Mouse (Mus musculus) urinary bladder, postnatal 25 days (tissue): ENCODE measurements around the gene AU022252.
"Not testable (repeated sequence)": the region's sequence is repeated elsewhere in the genome, so short reads cannot be mapped to it uniquely, and the experiment has no call there.

Source experiments
- DNase-seq: peaks from one replicate; pipeline ENCODE4 v3.0.0; 2022; ENCODE audit warnings: low spot score

The AU022252 gene

DNA sequence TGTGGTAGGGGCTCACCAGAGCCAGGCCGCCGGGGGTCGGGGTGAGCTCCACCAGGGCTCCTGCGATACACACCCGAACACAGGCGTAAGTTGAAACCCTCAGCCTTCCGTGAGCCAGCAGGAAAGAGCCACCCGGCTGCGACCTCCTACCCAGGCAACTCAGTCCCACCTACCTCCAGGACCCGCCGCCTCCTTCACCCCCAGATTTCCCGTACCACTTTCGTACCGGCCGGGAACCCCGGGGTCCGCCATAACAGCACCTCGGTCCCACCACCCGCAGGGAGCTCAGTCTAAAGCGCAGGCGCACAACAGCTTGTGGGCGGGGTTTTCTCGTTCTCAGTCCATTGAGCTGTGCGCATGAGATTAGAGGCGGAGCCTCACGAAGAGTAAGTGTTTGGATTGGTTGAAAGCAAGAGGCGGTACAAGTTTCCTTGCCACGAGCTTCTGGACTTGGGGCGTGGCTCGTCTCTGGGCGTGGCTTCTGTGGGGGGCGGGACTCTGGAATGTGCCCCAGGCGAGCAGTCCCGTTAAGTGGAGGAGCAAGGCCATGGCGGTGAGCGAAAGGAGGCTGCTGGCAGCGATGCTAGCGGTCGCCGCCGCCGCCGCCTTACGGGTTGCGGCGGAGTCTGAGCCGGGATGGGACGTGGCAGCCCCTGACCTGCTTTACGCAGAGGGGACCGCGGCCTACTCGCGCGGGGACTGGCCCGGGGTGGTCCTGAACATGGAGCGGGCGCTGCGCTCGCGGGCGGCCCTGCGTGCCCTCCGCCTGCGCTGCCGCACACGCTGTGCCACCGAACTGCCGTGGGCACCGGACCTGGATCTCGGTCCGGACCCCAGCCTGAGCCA, at the start of gene AU022252, which contains the start of gene P3h1:
AU022252 (minus strand) TSS at position 303 of the 846 bp plus-strand sequence.
P3h1 (plus strand) TSS at position 506 of the 846 bp plus-strand sequence.
- DNase-seq = peak; percentile 98

DNA sequence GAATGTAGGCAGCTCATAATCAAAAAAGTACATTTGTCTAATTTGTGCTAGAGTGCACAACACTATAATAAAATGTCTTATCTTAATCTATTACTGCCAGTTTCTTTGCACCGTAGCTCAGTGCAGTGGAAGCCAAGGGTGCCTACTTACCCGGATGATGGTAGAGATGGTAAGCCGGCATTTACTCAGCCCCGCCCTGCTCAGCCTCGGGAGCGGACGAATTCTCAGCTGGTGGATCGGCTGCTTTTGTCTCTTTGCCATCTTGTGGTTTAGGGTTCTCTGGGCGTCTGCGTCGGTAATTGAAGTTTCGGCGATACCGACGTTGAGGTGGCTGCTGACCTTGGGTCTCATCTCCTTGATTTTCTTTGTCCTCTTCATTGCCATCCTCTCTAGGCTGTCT, 46.3 kb upstream of the AU022252 start:
- DNase-seq = not testable (repeated sequence)

DNA sequence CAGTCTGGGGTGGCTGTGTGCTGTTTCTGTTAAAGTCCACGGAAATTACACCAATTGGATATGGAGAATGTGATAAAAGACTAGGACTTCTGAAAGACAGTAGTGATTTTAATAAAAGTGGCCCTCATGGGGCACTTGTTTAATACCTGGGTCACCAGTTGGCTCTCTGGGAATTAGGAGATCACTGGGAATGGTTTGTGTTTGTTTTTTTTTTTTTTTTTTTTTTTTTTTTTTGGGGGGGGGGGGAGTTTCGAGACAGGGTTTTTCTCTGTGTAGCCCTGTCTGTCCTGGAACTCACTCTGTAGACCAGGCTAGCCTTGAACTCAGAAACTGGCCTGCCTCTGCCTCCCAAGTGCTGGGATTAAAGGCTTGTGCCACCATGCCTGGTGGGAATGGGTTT, 43.2 kb upstream of the AU022252 start:
- no peak for DNase-seq

DNA sequence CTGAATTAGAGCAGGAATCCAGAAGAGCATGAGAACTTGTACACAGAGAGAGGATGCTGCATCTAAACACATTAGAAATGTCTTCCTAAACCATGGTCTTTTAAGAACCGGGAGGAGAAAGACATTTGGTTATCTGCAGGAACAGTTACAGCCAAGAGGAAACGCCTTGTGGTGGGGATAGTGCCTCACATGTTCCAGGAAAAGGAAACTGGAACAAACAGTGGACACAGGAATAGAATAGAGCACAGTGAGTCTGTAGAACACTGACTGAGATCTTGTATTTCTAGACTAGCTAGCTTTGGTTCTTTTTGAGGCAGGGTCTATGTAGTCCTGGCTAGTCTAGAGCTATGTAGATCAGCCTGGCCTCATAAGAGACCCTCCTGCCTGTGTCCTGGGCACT, 42.7 kb upstream of the AU022252 start:
- no peak for DNase-seq

DNA sequence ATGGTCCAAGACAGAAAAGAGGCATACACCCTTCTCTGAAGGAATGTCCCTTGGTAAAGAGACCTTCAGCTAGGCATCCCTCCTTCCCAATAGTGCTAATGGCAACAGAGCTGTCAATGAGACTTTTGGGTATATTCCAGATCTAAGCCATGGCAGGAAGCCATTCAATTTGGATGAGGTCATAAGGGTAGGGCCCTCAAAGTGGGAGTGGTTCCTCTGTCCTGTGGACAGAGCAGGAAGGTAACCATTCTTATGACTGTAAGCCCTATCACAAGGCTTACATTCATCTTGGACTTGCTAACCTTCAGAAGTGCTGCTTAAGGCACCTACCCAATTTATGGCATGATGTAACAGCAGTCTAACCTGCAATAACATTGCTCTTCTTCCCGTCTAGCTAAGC, 42.1 kb upstream of the AU022252 start:
- no peak for DNase-seq

DNA sequence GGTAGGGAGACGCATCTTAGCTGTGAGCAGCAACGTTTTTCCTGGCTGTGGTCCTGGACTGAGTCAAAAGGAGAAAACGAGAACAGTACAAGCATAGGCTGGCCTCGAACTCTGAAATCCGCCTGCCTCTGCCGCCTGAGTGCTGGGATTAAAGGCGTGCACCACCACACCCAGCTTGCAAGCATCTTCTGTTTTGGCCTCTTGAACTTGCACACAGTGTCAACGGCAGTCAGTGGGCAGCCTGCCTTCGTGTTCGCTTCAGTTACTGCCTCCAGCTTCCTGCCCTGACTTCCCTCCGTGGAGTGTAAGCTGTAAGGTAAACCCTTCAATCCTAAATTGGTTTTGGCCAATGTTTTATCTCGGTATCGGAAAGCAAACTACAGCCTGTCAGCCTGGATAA, 34.1 kb upstream of the AU022252 start:
- DNase-seq = no peak

DNA sequence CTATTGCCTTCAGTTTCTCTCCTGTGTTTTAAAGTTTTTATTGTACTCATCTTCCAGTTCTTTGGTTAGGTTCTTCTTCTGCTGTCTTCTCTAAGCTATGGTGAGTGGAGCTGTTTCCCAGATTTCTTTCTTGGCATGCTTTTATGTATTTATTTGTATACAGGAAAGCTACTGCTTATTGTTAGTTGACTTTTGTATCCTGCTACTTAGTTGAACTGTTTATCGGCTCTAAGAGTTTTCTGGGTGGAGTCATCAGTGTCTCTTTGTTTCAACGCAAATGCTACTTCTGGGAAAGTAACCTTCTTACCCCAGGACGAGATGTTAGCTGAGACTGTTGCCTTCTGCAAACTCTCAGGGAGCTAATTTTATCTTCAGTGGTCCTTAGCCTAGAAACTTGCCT, 30.9 kb upstream of the AU022252 start:
- no peak for DNase-seq

DNA sequence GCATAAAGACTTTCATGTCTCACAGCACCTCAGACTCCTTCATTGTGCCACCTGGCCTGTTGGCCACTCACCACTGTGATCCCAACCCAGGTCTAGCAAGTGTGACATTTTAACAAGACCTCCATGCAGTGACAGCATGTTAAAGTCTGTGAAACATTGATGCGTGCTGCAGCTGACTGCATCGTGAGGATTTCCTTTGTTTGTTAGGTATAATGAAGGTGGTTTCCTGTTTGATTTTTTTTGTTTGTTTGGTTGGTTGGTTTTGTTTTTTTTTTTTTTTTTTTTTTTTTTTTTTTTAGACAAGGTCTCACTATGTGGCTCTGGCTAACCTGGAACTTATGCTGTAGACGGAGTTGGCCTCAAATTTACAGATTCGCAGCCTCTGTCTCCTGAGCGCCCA, 30.0 kb upstream of the AU022252 start:
- DNase-seq = no peak

DNA sequence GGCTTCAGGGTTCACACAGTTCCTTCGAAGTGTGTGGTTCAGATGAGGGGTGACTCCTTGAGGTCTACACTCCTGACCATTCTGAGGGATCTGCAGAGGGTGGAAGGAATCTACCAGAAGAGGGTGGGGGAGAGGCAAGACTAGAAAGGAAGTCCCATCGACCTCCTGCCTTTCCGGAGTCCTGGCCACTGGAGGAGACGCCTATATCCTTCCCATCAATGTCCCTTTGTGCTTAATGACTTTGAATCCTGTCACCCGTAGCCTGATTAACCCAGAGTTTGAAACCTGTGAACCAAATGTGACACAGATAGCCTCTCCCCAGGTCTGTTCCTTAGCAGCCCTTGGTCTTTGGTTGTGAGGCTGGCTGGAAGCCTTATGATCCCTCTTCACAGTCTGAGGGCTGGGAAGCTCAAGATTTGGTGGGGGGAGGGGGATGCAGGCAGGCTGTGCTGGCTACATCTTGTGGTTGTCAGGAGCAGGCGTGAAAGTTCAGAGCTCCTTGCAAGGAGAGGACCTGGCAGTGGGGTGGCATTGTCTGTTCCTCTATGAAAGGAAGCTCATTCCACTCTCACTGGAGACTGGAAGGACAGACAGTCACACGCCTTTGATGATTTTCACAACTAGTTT, 28.7 kb upstream of the AU022252 start:
- DNase-seq = no peak

DNA sequence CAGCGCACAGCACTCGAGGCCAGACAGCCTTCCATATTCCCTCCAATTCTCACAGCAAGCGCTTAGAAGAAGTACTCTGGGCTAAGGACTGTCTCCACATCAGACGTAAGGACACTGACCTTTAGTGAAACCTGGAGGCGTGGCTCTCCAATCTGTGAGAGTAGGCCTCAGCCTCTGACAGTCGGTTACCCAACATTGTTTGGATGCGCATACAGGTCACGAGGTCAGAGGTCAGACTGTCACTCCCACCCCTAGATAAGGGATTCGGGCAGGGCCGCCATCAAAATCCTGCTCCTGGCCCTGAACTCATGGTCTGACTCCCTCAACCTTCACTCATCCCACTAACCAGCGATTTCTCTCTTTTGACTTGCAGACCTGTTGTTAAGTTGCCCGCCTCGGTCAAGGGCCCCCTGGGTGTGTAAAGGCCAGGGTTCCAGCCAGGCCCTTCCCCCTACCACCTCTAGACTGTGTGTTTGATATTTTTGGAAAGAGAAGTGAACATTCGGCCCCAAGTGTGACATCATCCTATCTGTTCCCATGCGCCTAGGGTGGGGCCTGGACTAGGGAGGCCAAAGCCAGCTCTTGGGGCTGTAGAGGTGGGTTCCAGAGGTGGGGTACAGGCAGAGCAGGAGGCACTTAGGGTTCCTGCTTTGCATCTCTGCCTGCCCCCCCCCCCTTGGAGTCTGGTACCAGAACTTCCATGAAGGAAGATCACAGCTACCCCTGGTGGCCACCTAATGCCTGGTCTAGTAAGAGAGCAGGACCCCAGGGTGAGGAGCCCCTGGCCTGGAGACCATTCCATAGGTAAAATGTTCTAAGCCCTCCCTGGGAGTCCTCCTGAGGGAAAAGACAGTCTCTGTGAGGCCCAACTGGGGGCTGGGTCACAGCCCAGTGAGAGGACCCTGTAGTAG, 27.1 kb upstream of the AU022252 start:
- DNase-seq = no peak

DNA sequence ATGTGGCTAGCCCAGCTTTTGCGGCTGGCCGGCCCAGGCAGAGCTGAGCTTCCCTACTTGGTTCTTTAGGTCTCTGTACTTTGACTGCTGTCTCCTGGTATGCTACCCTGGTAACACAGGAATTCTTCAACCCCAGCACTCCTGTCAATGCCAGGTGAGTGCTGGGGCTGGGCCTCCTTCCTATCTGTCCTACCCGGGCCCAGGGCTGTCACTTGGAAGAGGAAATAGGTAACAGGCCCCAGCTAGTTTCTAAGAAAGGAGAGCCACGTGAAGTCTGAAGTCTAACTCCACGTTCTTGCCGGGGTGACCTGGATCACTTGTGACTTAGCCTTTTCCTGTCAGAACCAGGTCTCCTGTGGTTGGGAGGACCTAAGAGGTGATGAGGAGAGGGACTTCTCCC, 24.6 kb upstream of the AU022252 start:
- DNase-seq = no peak

DNA sequence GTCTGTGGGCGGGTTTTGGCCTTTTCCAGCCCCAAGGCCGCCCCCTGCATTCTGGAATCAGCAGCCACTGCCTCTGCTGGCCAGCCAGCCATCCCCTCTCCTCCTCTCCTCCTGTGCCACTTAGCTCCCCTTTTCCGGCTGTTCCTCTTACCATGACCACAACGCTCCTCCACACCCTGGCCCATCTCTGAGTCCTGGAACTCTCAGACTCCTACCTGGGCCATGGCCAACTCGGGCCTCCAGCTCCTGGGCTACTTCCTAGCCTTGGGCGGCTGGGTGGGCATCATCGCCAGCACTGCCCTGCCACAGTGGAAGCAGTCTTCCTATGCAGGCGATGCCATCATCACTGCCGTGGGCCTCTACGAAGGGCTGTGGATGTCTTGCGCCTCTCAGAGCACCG, 22.8 kb upstream of the AU022252 start, which contains the start of gene Cldn19:
Cldn19 (plus strand) TSS at position 64 of the 400 bp plus-strand sequence.
- no peak for DNase-seq

DNA sequence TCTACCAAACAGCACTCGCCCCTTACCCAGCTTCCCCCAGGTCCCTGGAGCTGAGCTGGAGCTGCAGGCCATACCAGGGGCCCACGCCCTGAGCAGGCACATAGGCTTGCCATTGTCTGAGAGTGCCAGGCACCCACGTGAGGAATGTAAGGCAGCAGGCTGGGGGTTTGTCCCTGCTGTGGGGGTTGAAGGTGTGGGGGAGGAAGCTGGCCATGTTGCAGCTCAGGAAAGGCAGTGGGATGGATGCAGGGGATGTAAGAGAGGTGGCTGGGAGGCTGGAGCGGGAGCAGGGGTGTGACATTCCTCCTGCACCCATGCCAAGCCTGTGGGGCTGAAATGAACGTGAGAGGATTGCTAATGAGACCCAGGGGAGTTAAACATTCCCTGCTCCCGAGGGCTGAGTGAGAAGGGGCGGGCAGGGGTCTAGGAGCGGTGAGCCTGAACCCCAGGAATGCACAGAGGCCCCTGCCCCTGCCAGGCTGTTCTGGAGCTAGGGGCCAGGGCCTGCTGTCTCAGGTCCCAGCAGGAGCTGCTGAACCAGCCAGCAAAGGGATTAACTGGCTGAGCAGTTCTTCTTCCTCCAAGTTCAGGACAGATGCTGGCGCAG, 21.6 kb upstream of the AU022252 start:
- DNase-seq = no peak

DNA sequence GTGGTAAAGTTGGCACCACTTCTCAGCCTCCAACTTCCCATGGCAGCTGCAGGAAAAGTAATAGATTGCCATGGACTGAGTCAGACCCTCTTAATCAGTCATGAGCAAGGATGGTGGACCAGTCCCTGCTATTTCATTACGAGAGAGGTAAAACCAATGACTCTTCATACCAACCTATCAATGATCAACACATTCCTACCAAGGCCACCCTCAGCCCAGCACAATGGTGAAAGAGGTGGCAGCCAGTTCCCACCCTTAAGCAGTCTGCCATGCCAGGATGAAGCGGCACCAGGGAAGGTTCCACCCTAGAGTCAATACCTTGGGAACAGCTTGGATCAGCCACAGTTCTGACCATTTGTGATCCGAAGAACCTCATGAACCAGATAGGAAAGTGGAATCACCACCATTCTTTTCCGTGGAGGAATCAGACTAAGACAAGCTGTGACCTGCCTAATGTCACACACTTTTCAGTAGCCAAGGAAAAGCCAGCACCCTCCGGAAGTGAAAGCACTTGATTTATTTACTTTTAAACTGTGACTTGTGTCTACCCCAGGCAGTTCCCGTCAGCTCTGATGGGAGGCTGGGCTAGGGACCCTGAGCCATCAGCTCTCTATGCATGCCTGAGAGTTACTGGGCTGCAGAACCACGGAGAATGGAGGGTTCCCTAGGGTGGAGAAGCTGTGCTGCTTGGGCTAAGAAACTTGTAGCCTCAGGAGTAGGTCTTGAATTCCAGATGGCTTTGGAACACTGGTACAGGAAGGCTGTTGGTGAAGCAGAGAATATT, 19.7 kb upstream of the AU022252 start:
- no peak for DNase-seq

DNA sequence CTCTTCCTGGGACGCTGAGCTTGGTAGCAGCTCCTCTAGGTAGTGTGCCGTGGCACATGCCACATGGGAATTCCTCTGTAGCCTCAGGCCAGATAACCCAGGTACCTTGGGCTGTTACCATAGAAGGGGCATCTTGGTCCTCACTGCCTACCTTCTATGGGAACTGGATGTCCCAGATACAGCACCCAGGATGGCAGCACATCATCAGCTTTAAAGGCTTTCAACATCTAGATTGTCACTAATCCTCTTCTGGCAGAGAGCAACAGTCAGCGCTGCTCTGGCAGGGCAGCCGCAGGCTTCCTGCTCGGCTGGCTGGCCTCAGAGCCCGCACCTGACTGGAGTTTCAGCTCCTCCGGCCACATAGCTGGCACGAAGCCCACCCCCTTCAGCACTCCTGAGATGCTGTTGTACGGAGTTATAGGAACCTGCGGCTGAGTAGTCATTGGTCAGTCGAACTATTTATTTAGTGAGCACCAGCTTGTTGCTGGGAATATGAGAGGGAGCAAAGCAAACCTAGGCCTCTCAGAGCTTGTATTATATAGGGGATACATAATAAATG, 16.0 kb upstream of the AU022252 start:
- DNase-seq = no peak

DNA sequence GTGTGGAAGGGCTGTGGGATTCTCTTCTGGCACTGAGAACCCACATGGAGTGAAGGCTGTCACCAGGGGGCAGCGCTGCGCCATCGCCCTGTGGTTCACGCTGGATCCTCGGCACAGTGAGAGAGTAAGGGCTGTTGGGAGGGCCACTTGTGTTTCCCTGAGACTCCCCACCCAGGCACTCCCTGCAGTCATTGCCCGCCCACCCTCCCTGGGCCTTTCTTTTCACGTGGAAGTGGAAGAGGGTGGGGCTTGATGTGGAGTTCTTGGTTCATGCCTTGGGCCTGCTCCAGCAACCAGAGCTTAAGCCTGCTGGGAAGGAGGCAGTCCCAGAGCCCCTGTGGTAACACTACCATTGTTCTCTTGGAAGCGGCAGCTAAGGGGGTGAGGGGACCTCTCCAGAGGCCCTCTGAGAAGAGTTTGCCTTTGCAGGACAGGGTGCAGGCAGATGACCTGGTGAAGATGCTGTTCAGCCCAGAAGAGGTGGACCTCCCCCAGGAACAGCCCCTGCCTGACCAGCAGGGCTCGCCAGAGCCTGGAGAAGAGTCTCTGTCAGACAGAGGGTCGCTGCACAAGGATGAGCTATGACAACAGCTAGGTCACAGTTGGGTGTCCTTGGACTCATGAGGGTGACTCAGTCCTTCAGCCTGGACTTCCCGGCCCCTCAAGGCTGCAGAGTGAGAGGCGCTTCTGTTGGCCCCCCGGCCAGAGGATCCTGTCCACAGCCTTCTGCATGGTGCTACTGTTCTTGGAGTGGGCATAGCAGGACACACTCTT, 15.1 kb upstream of the AU022252 start:
- peak; percentile 69 for DNase-seq

DNA sequence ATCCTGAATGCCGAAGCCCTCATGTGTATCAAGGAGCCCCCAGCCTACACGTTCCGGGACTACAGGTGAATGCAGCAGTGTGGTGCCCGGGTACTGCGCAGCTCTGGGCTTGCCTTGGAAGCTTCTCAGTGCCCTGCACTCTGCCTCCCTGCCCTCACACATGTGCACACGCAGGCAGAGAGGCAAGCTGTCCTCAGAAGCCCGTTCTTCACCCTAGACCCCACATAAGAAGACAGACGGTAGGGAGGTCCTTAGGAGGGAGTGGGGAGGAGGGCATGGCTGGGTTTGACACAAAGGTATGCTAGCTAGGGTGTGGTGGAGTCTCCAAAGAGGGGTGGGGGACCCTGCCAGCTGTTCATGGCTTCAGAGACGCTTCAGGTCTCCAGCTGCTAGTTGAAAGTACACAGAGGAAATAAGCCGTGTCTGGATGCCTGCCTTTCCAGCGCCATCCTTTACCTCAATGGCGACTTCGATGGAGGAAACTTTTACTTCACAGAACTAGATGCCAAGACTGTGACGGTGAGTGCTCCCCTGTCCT, 14.2 kb upstream of the AU022252 start:
- no peak for DNase-seq

DNA sequence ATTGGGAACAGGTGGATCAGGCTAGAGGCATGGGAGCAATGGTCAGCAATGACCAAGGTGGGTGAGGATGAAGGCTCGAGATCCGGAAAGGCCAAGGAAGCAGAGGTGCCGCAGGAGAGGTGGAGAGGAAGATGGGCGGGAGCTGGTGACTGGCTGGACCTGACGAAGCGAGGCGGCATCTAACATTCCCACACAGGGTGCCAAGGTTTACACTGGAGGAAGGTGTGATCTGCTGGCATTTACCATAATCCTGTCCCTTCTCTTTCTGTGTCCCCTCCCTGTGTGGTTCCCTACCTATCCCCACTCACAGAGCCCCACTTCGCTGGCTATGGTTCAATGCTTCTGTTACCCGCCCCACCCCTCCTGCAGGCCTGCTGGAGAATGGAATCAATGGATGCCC, 13.4 kb upstream of the AU022252 start:
- no peak for DNase-seq

DNA sequence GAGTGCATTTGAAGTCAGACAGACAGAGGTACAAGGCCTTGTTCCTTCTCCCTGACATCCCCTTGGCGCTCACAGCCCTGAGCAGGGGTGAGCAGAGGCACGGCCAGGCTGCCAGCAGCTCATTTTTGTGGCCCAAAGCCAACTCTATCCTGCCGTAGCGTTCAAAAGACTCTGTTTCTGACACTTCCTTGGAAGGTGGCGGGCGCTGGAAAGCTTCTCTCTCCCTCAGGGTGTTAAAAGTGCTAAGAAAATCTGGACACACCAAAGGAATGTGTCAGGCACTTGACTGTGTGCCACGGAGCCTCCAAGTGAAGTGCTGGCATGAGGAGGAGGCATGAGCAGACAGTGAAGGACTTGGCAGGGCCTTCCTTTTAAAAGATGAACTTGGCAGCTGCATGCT, 13.0 kb upstream of the AU022252 start:
- no peak for DNase-seq
